Mouse (Mus musculus) kidney, postnatal 0 days (tissue): ENCODE measurements at regions not wholly inside any gene's neighbourhood (a gene's known extent, or its start where the extent isn't known, plus 50 kb on each side); places are given as distances from the start of the nearest gene placed in this dataset.

Experiments
- ATAC-seq: fragments of 200-750 bp; cut with Nextera tagmentation; replicated peaks from 2 replicates; pipeline ENCODE4 v1.8.0; 2017; ENCODE audit warnings: low read depth, moderate number of reproducible peaks, moderate TSS enrichment, moderate library complexity; ENCODE audit not compliant: low FRiP score
- DNase-seq: peaks from one replicate; pipeline ENCODE4 v3.0.0-alpha.2; 2016; ENCODE audit warnings: low spot score
- H3K27ac ChIP-seq: fragments of 300-500 bp; sonication (generic); 2 replicates; pipeline ENCODE4 v1.5.1; 2014; ENCODE audit warnings: mild to moderate bottlenecking
- H3K27me3 ChIP-seq: fragments of 300-500 bp; sonication (generic); 2 replicates; pipeline ENCODE4 v1.6.1; 2014; ENCODE audit warnings: low read length, mixed read lengths; ENCODE audit not compliant: insufficient read depth
- H3K36me3 ChIP-seq: fragments of 300-500 bp; sonication (generic); 2 replicates; pipeline ENCODE4 v1.6.1; 2014; ENCODE audit warnings: low read length, mixed read lengths; ENCODE audit not compliant: insufficient read depth
- H3K4me1 ChIP-seq: fragments of 300-500 bp; sonication (generic); replicated peaks from 2 replicates; pipeline ENCODE4 v1.6.1; 2014; ENCODE audit warnings: antibody characterized with exemption, low read length, mixed read lengths; ENCODE audit not compliant: insufficient read depth
- H3K4me2 ChIP-seq: fragments of 300-500 bp; sonication (generic); 2 replicates; pipeline ENCODE4 v1.6.1; 2014; ENCODE audit warnings: mild to moderate bottlenecking, low read length, moderate library complexity, mixed read lengths
- H3K4me3 ChIP-seq: fragments of 300-500 bp; sonication (generic); replicated peaks from 2 replicates; pipeline ENCODE4 v1.5.1; 2014; ENCODE audit warnings: low read depth, low read length
- H3K9ac ChIP-seq: fragments of 300-500 bp; sonication (generic); 2 replicates; pipeline ENCODE4 v1.6.1; 2014; ENCODE audit warnings: low read depth, low read length
- H3K9me3 ChIP-seq: fragments of 300-500 bp; sonication (generic); replicated peaks from 2 replicates; pipeline ENCODE4 v1.6.1; 2016; ENCODE audit warnings: low read length, inconsistent platforms, mixed read lengths
- CTCF ChIP-seq: IDR thresholded peaks from 2 replicates; pipeline ENCODE4 v1.5.1; 2016; ENCODE audit warnings: antibody characterized with exemption, low read depth, mild to moderate bottlenecking, moderate library complexity
- WGBS: fragments of 180-500 bp; shearing (Covaris S2); extraction: QIAGEN DNeasy Blood & Tissue Kit; methylation state at CpG from one replicate; pipeline ENCODE4 v1.1.7; 2014; 5-methylcytosine and 5-hydroxymethylcytosine counted together

- Histone ChIP-seq H3K27me3 (no peaks in the 10 kb centered on the region), H3K36me3 (no peaks in the 10 kb centered on the region), H3K4me3 (no peak overlapping the region), H3K27ac (no peak overlapping the region), H3K4me1 (no peaks in the 10 kb centered on the region), H3K9me3 (no peaks in the 10 kb centered on the region), H3K4me2 (no peak overlapping the region), H3K9ac (no peak overlapping the region)
- no peak for DNase-seq
- TF ChIP-seq CTCF: no peak
- ATAC-seq: no peak
- 64% methylated on average over 17 of the region's 18 CpGs for WGBS
These were observed 289.9 kb upstream of the Gm765 start for GRCm38 (mm10) chr6:98632278-98633063.

- no peak for TF ChIP-seq CTCF
- Histone ChIP-seq H3K4me2 (no peak overlapping the region), H3K9ac (no peak overlapping the region), H3K4me3 (no peak overlapping the region), H3K4me1 (no peaks in the 10 kb centered on the region), H3K27me3 (no peaks in the 10 kb centered on the region), H3K36me3 (no peaks in the 10 kb centered on the region), H3K27ac (no peak overlapping the region), H3K9me3 (no peaks in the 10 kb centered on the region)
- DNase-seq: no peak
- WGBS: 22% methylated on average over 8 of the region's 8 CpGs
- ATAC-seq: no peak
These were observed 288.7 kb upstream of the Gm765 start for GRCm38 (mm10) chr6:98631269-98631668.

- DNase-seq: no peak
- ATAC-seq: no peak
- H3K27ac ChIP-seq: no peak overlapping the region
- H3K36me3 ChIP-seq: no peaks in the 10 kb centered on the region
- no peak overlapping the region for H3K4me3 ChIP-seq
- no peak for TF ChIP-seq CTCF
- no peaks in the 10 kb centered on the region for H3K4me1 ChIP-seq
- H3K9me3 ChIP-seq: no peaks in the 10 kb centered on the region
- H3K4me2 ChIP-seq: no peak overlapping the region
- H3K9ac ChIP-seq: no peak overlapping the region
- H3K27me3 ChIP-seq: no peaks in the 10 kb centered on the region
- 78% methylated on average over 4 of the region's 4 CpGs for WGBS
These were observed 287.1 kb upstream of the Gm765 start for GRCm38 (mm10) chr6:98629646-98630045.

GRCm38 (mm10) chr6:98626435-98626834, 283.9 kb upstream of the Gm765 start:
- Histone ChIP-seq H3K27me3 (no peaks in the 10 kb centered on the region), H3K4me1 (no peaks in the 10 kb centered on the region), H3K9ac (no peak overlapping the region), H3K4me3 (no peak overlapping the region), H3K36me3 (no peaks in the 10 kb centered on the region), H3K4me2 (no peak overlapping the region), H3K27ac (no peak overlapping the region), H3K9me3 (no peaks in the 10 kb centered on the region)
- 65% methylated on average over 10 of the region's 10 CpGs for WGBS
- ATAC-seq (no peak), DNase-seq (no peak)
- TF ChIP-seq CTCF: no peak

- ATAC-seq: no peak
- no peak for DNase-seq
- no peaks in the 10 kb centered on the region for H3K36me3 ChIP-seq
- no peak overlapping the region for H3K4me2 ChIP-seq
- H3K27ac ChIP-seq: no peak overlapping the region
- no peak overlapping the region for H3K4me3 ChIP-seq
- H3K9me3 ChIP-seq: no peaks in the 10 kb centered on the region
- 86% methylated on average over 3 of the region's 3 CpGs for WGBS
- no peak for TF ChIP-seq CTCF
- no peak overlapping the region for H3K9ac ChIP-seq
- H3K27me3 ChIP-seq: no peaks in the 10 kb centered on the region
- no peaks in the 10 kb centered on the region for H3K4me1 ChIP-seq
These were observed 278.3 kb upstream of the Gm765 start for GRCm38 (mm10) chr6:98620886-98621285.

GRCm38 (mm10) chr6:98613030-98613429, 270.5 kb upstream of the Gm765 start:
- DNase-seq: no peak
- Histone ChIP-seq H3K27me3 (no peaks in the 10 kb centered on the region), H3K9ac (no peak overlapping the region), H3K4me1 (no peaks in the 10 kb centered on the region), H3K4me2 (no peak overlapping the region), H3K9me3 (no peaks in the 10 kb centered on the region), H3K27ac (no peak overlapping the region), H3K36me3 (no peaks in the 10 kb centered on the region), H3K4me3 (no peak overlapping the region)
- TF ChIP-seq CTCF: no peak
- 77% methylated on average over 10 of the region's 10 CpGs for WGBS
- no peak for ATAC-seq

- Histone ChIP-seq H3K9me3 (no peaks in the 10 kb centered on the region), H3K36me3 (no peaks in the 10 kb centered on the region), H3K27me3 (no peaks in the 10 kb centered on the region), H3K9ac (no peak overlapping the region), H3K4me3 (no peak overlapping the region), H3K4me2 (no peak overlapping the region), H3K27ac (no peak overlapping the region), H3K4me1 (no peaks in the 10 kb centered on the region)
- TF ChIP-seq CTCF: no peak
- WGBS: 42% methylated on average over 1 of the region's 1 CpGs
- ATAC-seq (no peak), DNase-seq (no peak)
These were observed 266.6 kb upstream of the Gm765 start for GRCm38 (mm10) chr6:98609133-98609532.
